ENCODE assay signal across 9 mouse cellular contexts in the genomic region with DNA sequence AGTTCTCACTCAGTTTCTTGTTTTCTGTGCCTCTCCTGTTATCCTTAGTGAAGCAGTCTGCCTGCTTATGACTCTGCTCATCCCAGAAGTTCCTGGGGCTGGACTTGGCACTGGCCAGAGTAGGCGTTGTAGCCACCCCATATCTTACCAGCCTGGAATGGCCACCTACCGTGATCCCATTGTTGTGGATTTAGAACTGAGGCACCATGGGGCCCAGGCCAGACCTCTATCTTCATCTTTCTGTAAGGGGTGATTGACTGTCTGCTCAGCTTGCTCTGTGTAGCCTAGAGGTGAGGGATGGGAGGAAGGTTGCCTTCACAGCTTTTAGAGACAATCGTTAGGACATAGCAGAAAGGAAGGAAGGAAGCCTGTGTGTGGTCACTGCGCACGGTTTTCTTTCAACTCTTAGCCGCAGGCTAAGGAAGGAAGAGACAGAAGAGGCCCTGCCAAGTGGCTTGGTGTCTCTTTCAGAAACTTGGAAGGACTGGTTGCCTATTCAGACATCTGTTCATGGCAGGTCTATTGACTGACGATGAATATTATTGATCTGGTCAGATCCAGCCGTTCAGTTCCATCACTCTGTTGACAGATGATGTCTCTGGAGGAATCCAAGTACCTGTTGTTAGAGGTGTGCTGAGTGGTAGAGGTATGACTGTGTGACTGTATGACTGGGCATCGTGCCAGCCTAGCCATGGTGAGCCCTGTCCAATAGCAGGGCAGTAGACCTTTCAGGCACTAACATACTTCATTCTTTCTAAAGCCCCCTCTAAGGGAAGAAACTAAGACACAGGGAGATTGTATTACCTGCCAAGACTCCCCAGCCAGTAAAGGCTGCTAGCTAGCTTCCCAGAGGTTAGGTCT. TPM values are rescaled to one million over a fixed set of nuclear protein-coding genes. Genes with fewer than 3 reads are reported as not detected.
DNase-seq lines count a peak whose midpoint lies in the region; ATAC-seq and TF ChIP-seq lines count a peak whose summit lies in the region.
"Had no signal": no experiment of that assay in that cellular context is flagged by ENCODE, and none has a peak within 500 bp of the region (broad histone marks: within the 10 kb centered on the region; RNA-seq: fewer than 3 reads in every experiment).

No protein-coding gene starts in this region.

- ATAC-seq in kidney, postnatal 0 days (replicated peaks; ENCODE audit: low FRiP score, low read depth) = peak; percentile 63
- ATAC-seq in liver, embryonic 13.5 days (ENCODE audit: low read depth) = peak; percentile 18; the same call in 1 of the 2 replicates
- no peak for ATAC-seq in frontal cortex, adult (ENCODE audit: low TSS enrichment)

- no peaks in the 10 kb centered on the region for H3K27me3 ChIP-seq in kidney, postnatal 0 days (ENCODE audit: insufficient read depth, low read length)
- H3K27me3 ChIP-seq in kidney, adult 2 months (replicated peaks; ENCODE audit: control insufficient read depth, insufficient read depth, low read length) = no peaks in the 10 kb centered on the region
- no peaks in the 10 kb centered on the region for H3K27me3 ChIP-seq in liver, embryonic 13.5 days
- H3K27me3 ChIP-seq: hindbrain, embryonic 15.5 days had no signal

- peak overlapping the region; percentile 65 for H3K27ac ChIP-seq in kidney, postnatal 0 days
- no peak overlapping the region for H3K27ac ChIP-seq in kidney, adult 2 months (ENCODE audit: insufficient read depth, low read depth, low read length)
- 0 out of 2 replicates have a peak overlapping the region, but pooled peaks have one; percentile 19 for H3K27ac ChIP-seq in brown adipose tissue, adult 24 weeks (replicated peaks; ENCODE audit: low read depth, low read length)
- H3K27ac ChIP-seq in liver, embryonic 13.5 days = peak overlapping the region; percentile 63
- H3K27ac ChIP-seq: hindbrain, embryonic 15.5 days had no signal

- no peak overlapping the region for H3K9ac ChIP-seq in kidney, postnatal 0 days (ENCODE audit: low read depth, low read length)
- H3K9ac ChIP-seq in liver, embryonic 13.5 days = peak overlapping the region; percentile 27; the same call in 1 of the 2 replicates
- H3K9ac ChIP-seq: hindbrain, embryonic 15.5 days had no signal

- no peak overlapping the region for H3K4me2 ChIP-seq in kidney, postnatal 0 days (ENCODE audit: low read length)
- H3K4me2 ChIP-seq in liver, embryonic 13.5 days = peak overlapping the region; percentile 10; the same call in 1 of the 2 replicates
- H3K4me2 ChIP-seq: hindbrain, embryonic 15.5 days had no signal

- no peak for TF ChIP-seq CTCF in kidney, postnatal 0 days (IDR thresholded peaks at IDR 0.05; ENCODE audit: low read depth)
- no peak for TF ChIP-seq CTCF in kidney, adult 2 months (conservative IDR thresholded peaks at IDR 0.05; ENCODE audit: insufficient read depth, insufficient read length, low read depth, low read length)

- no peaks in the 10 kb centered on the region for H3K36me3 ChIP-seq in kidney, postnatal 0 days (ENCODE audit: insufficient read depth, low read length)
- H3K36me3 ChIP-seq in kidney, adult 2 months (ENCODE audit: control insufficient read depth, insufficient read depth, low read length) = no peaks in the 10 kb centered on the region
- no peaks in the 10 kb centered on the region; the same call in 1 of the 2 replicates for H3K36me3 ChIP-seq in liver, embryonic 13.5 days
- H3K36me3 ChIP-seq: hindbrain, embryonic 15.5 days had no signal

- TF ChIP-seq POLR2A in kidney, adult 2 months (IDR thresholded peaks at IDR 0.05; ENCODE audit: low read depth, low read length) = no peak

- 72% methylated on average over 9 of the region's 9 CpGs for WGBS in kidney, postnatal 0 days
- 62% methylated on average over 9 of the region's 9 CpGs for WGBS in kidney, adult 2 months
- WGBS in liver, embryonic 13.5 days (ENCODE audit: insufficient replicate concordance) = 31% methylated on average over 9 of the region's 9 CpGs

- no peaks in the 10 kb centered on the region for H3K9me3 ChIP-seq in kidney, postnatal 0 days (replicated peaks; ENCODE audit: low read length)
- no peaks in the 10 kb centered on the region for H3K9me3 ChIP-seq in liver, embryonic 13.5 days (replicated peaks)
- H3K9me3 ChIP-seq: hindbrain, embryonic 15.5 days had no signal

- intact Hi-C loops in gastrocnemius, postnatal 14 days (cut with DNase I; ENCODE audit: low total_unique reads) = no loop called here

- no peak overlapping the region for H3K4me3 ChIP-seq in kidney, postnatal 0 days (replicated peaks; ENCODE audit: low read depth, low read length)
- no peak overlapping the region for H3K4me3 ChIP-seq in kidney, adult 2 months (ENCODE audit: insufficient read depth, low read depth, low read length)
- no peak overlapping the region for H3K4me3 ChIP-seq in brown adipose tissue, adult 24 weeks (ENCODE audit: insufficient read depth, low read depth, low read length)
- no peak overlapping the region for H3K4me3 ChIP-seq in liver, embryonic 13.5 days (replicated peaks)
- H3K4me3 ChIP-seq: hindbrain, embryonic 15.5 days had no signal

- H3K4me1 ChIP-seq in kidney, postnatal 0 days (replicated peaks; ENCODE audit: insufficient read depth, low read length) = peaks cover 58% of the 10 kb centered on the region
- peaks cover 45% of the 10 kb centered on the region for H3K4me1 ChIP-seq in kidney, adult 2 months (ENCODE audit: control insufficient read depth, insufficient read depth, low read length)
- H3K4me1 ChIP-seq in brown adipose tissue, adult 24 weeks (ENCODE audit: control insufficient read depth, insufficient read depth, insufficient read length, low read length) = peaks cover 48% of the 10 kb centered on the region
- H3K4me1 ChIP-seq in liver, embryonic 13.5 days (replicated peaks) = peaks cover 93% of the 10 kb centered on the region

- no peak for DNase-seq in kidney, postnatal 0 days (ENCODE audit: low spot score)
- DNase-seq in kidney, adult 2 months = no peak
- DNase-seq in R1 (ENCODE audit: low read depth, low spot score) = peak; percentile 36
- no peak for DNase-seq in liver, embryonic 13.5 days
- no peak for DNase-seq in layer of hippocampus, postnatal 14 days (ENCODE audit: low spot score in 2 of 2)
- DNase-seq in gastrocnemius, postnatal 14 days = no peak

RNA-seq across cellular contexts. Expression of a gene that starts 9.8 kb away (rescaled TPM):
- polyA plus RNA-seq in kidney, postnatal 0 days (2015; fragmentation: Nextera tagmentation; extraction: Ambion mirVana) = 32.1 and 35.5 TPM in 2 replicates
- 30.0 and 32.1 TPM in 2 replicates for polyA plus RNA-seq in kidney, adult 2 months (2012; rRNA removed)
- polyA plus RNA-seq in brown adipose tissue, adult 24 weeks (2012; ENCODE audit: insufficient read depth, insufficient read length, missing spikeins) = 8.5 and 10.1 TPM in 2 replicates
- polyA plus RNA-seq in liver, embryonic 13.5 days (2015; fragmentation: Nextera tagmentation; extraction: Ambion mirVana) = 10.4 and 12.1 TPM in 2 replicates
- total RNA-seq in layer of hippocampus, postnatal 14 days (2021) = 10 to 100 TPM; 25.1 to 26.6 TPM
- 10 to 100 TPM; 15.2 to 22.0 TPM for total RNA-seq in gastrocnemius, postnatal 14 days (2021)

RNA-seq across cellular contexts. Expression of a gene that starts 20.5 kb away (rescaled TPM):
- polyA plus RNA-seq in kidney, postnatal 0 days (2015; fragmentation: Nextera tagmentation; extraction: Ambion mirVana) = 0.43 and 0.70 TPM in 2 replicates
- 0.80 and 1.0 TPM in 2 replicates for polyA plus RNA-seq in kidney, adult 2 months (2012; rRNA removed)
- polyA plus RNA-seq in brown adipose tissue, adult 24 weeks (2012; ENCODE audit: insufficient read depth, insufficient read length, missing spikeins) = not detected in 2 replicates
- not detected in 2 replicates for polyA plus RNA-seq in liver, embryonic 13.5 days (2015; fragmentation: Nextera tagmentation; extraction: Ambion mirVana)
- total RNA-seq in layer of hippocampus, postnatal 14 days (2021) = not detected
- not detected for total RNA-seq in gastrocnemius, postnatal 14 days (2021)
- polyA plus RNA-seq: hindbrain, embryonic 15.5 days had no signal

RNA-seq across cellular contexts. Expression of a gene that starts 40.4 kb away (rescaled TPM):
- polyA plus RNA-seq in kidney, postnatal 0 days (2015; fragmentation: Nextera tagmentation; extraction: Ambion mirVana) = 0.11 and 0.23 TPM in 2 replicates
- polyA plus RNA-seq in kidney, adult 2 months (2012; rRNA removed) = 0.33 and 3.3 TPM in 2 replicates
- not detected in 2 replicates for polyA plus RNA-seq in brown adipose tissue, adult 24 weeks (2012; ENCODE audit: insufficient read depth, insufficient read length, missing spikeins)
- 0.08 TPM in 1 of 2 replicates, not detected in the other for polyA plus RNA-seq in liver, embryonic 13.5 days (2015; fragmentation: Nextera tagmentation; extraction: Ambion mirVana)
- total RNA-seq in layer of hippocampus, postnatal 14 days (2021) = under 1 TPM in 1 of 2 experiments, not detected in 1; 0.19 TPM
- not detected for total RNA-seq in gastrocnemius, postnatal 14 days (2021)
